Mouse (Mus musculus): ENCODE measurements around the gene Mysm1. TPM values are rescaled to one million over a fixed set of nuclear protein-coding genes. Genes with fewer than 3 reads are reported as not detected.

Gene Mysm1
- polyA plus RNA-seq (2014; fragmentation: Nextera tagmentation; extraction: Ambion mirVana): 32.4 and 36.7 TPM in 2 replicates

DNA sequence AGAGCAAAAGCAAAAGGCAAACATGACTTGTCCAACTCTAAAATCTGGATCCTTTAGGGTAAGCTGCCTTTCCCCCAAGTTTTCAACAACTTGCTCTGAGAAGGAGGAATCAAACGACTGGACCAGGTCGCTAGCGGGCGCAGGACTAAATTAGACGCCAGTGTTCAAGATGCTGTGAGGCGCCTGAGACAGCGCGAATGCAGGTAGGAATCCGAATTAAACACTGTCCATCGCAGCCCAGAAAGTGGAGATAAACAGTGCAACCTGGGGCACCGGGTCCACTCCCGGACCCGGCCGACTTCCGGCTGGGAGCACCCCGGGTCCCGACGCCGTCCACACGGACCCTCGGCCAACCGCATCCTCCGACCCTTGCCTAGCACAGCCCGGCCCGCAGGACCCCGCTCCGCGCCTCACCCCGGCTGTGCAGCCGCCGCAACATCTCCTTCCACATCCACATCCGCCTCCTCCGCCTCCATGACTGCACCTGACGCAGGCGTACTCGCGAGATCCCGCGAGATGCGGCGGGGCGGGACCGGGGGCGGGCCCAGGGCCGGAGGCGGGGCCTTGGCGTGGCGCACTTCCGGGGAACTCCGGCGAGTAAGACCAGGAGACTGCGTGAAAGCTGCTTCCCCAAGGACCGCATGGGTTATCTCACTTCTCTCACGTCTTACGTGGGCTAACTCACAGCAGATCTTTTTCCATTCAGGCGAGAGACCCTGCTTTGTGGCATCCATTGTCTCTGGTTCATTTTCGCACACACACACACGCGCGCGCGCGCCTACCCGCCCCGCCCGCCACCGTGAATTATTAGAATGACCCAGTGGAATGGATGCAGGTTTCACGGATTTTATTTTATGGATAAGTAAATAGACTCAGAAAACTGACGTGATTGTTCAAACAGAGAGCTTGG, at the start of gene Mysm1:
Gene Mysm1 (minus strand): TSS at position 511 of the 910 bp plus-strand sequence.
- H3K9ac ChIP-seq (ENCODE audit: low read length): peak within 1 kb of the TSS; percentile 90
- H3K4me3 ChIP-seq (ENCODE audit: low read depth, low read length): peak within 1 kb of the TSS; percentile 75
- ATAC-seq (replicated peaks; ENCODE audit: low FRiP score, low TSS enrichment, low read depth): peak; percentile 99
- peak within 1 kb of the TSS; percentile 85 for H3K27ac ChIP-seq (ENCODE audit: low read depth)
- peaks cover 19% of the 10 kb centered on the region for H3K36me3 ChIP-seq (ENCODE audit: control insufficient read depth, insufficient read depth, low read length)
- peak within 1 kb of the TSS; percentile 76 for H3K4me2 ChIP-seq (ENCODE audit: low read length)
- no peaks in the 10 kb centered on the region for H3K27me3 ChIP-seq (replicated peaks; ENCODE audit: control insufficient read depth, insufficient read depth, low read length)
- no peaks in the 10 kb centered on the region for H3K9me3 ChIP-seq (ENCODE audit: control insufficient read depth, low read length)
- DNase-seq (ENCODE audit: low spot score): peak; percentile 99
- under 1% methylated on average over 68 of the region's 69 CpGs for WGBS
- H3K4me1 ChIP-seq (replicated peaks; ENCODE audit: control insufficient read depth, insufficient read depth, low read length): peaks cover 10% of the 10 kb centered on the region

DNA sequence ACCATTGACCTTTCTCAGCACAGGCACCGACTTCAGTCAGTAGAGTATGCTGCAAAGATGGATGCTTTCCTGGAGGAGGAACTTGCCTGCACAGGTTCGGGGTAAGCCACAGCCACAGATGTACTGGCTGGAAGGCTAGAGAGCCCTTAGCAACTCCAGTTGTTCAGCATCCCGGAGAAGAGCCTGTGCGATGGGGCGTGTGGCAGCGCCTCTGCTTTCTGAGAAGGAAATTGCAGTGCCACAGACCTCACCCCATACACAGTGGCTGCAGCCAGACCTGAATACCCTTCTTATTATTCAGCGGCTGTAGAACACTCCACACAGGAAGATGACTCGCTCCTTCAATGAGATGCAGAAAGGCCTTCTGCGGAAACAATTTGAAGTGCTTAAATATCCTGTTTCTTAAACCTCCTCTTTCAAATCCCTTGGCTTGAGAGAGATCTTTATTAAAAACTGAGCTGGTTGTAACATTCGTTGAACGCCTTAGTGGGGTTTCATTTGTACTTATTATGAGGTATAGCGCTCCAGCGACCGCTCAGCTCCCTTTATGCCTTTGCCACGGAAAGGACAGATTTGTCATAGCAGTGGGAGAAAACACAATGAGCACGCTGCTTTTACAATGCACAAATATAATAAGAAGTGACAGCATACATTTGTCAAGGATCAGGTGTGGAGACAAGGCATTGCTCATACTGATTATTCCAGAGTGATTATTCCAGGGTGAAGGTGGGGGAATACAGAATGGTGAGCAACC, 47.1 kb upstream of the Mysm1 start:
- ATAC-seq (replicated peaks; ENCODE audit: low FRiP score, low TSS enrichment, low read depth) (no peak), DNase-seq (ENCODE audit: low spot score) (no peak)
- Histone ChIP-seq H3K4me3 (ENCODE audit: low read depth, low read length) (no peak overlapping the region), H3K9ac (ENCODE audit: low read length) (no peak overlapping the region), H3K9me3 (ENCODE audit: control insufficient read depth, low read length) (no peaks in the 10 kb centered on the region), H3K36me3 (ENCODE audit: control insufficient read depth, insufficient read depth, low read length) (no peaks in the 10 kb centered on the region), H3K27me3 (replicated peaks; ENCODE audit: control insufficient read depth, insufficient read depth, low read length) (no peaks in the 10 kb centered on the region), H3K4me1 (replicated peaks; ENCODE audit: control insufficient read depth, insufficient read depth, low read length) (no peaks in the 10 kb centered on the region), H3K4me2 (ENCODE audit: low read length) (no peak overlapping the region), H3K27ac (ENCODE audit: low read depth) (no peak overlapping the region)
- WGBS: 83% methylated on average over 16 of the region's 16 CpGs

DNA sequence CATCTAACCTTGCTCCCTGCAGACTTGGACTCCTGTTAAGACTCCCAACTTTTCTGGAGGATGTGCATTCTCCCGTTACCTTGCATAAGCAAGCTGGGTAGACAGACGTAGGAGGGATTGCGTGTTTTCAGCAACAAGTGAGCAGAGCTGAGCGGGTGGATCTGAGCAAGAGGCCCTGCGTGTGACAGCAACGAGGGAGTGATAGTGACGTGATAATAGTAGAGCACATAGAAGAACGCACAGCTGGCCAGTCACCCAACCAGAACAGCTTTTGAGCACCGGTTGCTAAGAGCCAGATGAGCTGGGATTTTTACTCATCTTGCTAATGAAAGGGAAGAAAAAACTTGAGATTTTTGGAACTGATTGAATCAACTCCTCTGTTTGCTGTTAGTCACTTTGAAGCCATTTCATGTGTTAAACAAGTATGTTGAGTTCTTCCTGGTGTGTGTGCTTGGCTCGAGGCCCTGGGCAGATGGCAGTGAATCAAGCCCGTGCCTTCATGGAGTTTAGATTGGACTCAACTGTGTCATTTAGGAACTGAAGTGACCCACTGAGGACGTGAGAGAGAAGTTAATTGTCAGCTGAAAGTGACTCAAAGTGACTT, 44.6 kb upstream of the Mysm1 start:
- no peaks in the 10 kb centered on the region for H3K4me1 ChIP-seq (replicated peaks; ENCODE audit: control insufficient read depth, insufficient read depth, low read length)
- no peak overlapping the region for H3K9ac ChIP-seq (ENCODE audit: low read length)
- no peaks in the 10 kb centered on the region for H3K27me3 ChIP-seq (replicated peaks; ENCODE audit: control insufficient read depth, insufficient read depth, low read length)
- 85% methylated on average over 12 of the region's 12 CpGs for WGBS
- ATAC-seq (replicated peaks; ENCODE audit: low FRiP score, low TSS enrichment, low read depth) (no peak), DNase-seq (ENCODE audit: low spot score) (no peak)
- no peak overlapping the region for H3K27ac ChIP-seq (ENCODE audit: low read depth)
- no peak overlapping the region for H3K4me3 ChIP-seq (ENCODE audit: low read depth, low read length)
- no peak overlapping the region for H3K4me2 ChIP-seq (ENCODE audit: low read length)
- no peaks in the 10 kb centered on the region for H3K36me3 ChIP-seq (ENCODE audit: control insufficient read depth, insufficient read depth, low read length)
- H3K9me3 ChIP-seq (ENCODE audit: control insufficient read depth, low read length): no peaks in the 10 kb centered on the region

DNA sequence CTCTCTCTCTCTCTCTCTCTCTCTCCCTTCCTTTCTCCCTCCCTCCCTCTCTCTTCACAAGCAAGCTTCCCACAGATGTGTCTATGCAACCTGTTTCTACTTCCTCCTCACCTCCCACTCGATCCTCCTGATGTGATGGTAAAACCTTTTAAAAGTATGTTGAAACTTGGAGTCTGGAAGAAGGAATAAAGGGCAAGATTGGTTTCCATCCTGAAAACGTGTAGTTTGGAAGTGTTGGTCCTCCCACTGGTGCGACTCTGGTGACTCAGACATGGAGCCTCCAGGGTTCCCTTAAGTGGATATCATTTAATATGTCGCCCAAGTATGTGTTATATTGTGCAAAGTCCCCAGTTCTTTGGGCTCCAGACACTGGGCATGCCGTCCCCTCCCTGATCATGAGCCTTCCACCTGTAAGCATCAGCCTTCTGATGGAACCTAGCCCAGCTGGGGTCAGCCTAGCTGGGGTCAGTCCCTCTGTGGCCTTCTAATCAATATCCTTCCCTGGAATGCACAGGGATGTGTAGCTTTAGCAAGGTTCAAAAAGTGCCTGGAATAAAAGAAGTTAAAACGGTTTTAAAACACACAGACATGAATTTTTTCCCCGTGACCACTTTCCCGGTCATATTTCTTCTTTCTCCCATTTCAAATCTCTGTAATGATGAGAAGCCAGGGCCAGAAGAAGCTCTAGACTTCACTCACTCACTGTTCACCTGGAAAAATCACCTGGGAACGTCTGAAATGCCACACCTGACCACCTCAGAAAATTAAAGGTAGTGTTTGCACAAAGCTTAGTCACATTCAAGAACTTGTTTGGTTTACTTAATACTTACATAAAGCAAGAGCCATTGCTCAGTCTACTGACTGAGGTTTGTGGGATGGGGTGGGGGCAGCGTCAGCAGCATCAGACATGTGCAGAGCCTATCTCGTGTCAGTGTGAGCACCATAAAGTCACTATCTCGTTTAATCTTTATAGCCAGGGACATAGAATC, 43.0 kb upstream of the Mysm1 start:
- 73% methylated on average over 12 of the region's 12 CpGs for WGBS
- Histone ChIP-seq H3K27ac (ENCODE audit: low read depth) (no peak overlapping the region), H3K27me3 (replicated peaks; ENCODE audit: control insufficient read depth, insufficient read depth, low read length) (no peaks in the 10 kb centered on the region), H3K4me2 (ENCODE audit: low read length) (no peak overlapping the region), H3K9me3 (ENCODE audit: control insufficient read depth, low read length) (no peaks in the 10 kb centered on the region), H3K9ac (ENCODE audit: low read length) (no peak overlapping the region), H3K4me1 (replicated peaks; ENCODE audit: control insufficient read depth, insufficient read depth, low read length) (no peaks in the 10 kb centered on the region), H3K36me3 (ENCODE audit: control insufficient read depth, insufficient read depth, low read length) (no peaks in the 10 kb centered on the region), H3K4me3 (ENCODE audit: low read depth, low read length) (no peak overlapping the region)
- DNase-seq (ENCODE audit: low spot score) (no peak), ATAC-seq (replicated peaks; ENCODE audit: low FRiP score, low TSS enrichment, low read depth) (no peak)

DNA sequence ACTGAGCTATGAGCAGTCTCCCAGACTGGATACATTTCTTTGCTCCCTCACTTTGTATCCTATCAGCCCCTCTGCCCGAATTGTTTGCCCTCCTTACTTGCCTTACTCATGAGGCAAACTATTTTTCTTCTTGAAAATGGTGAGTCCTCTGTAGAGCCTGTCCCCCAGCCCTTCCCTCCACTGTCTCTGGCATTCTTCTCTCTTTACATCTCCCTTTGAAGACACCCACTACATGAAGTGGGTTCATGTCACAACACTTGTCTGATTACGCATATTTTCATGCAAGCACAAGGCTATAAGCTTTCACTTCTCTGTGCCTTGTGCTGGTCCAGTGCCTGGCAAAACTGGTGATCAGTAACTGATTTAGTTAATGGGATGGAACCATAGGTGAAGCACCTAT, 41.3 kb upstream of the Mysm1 start:
- Histone ChIP-seq H3K4me3 (ENCODE audit: low read depth, low read length) (no peak overlapping the region), H3K9me3 (ENCODE audit: control insufficient read depth, low read length) (no peaks in the 10 kb centered on the region), H3K9ac (ENCODE audit: low read length) (no peak overlapping the region), H3K27me3 (replicated peaks; ENCODE audit: control insufficient read depth, insufficient read depth, low read length) (no peaks in the 10 kb centered on the region), H3K4me1 (replicated peaks; ENCODE audit: control insufficient read depth, insufficient read depth, low read length) (no peaks in the 10 kb centered on the region), H3K36me3 (ENCODE audit: control insufficient read depth, insufficient read depth, low read length) (no peaks in the 10 kb centered on the region), H3K27ac (ENCODE audit: low read depth) (no peak overlapping the region), H3K4me2 (ENCODE audit: low read length) (no peak overlapping the region)
- DNase-seq (ENCODE audit: low spot score) (no peak), ATAC-seq (replicated peaks; ENCODE audit: low FRiP score, low TSS enrichment, low read depth) (no peak)
- WGBS: 83% methylated on average over 2 of the region's 2 CpGs

DNA sequence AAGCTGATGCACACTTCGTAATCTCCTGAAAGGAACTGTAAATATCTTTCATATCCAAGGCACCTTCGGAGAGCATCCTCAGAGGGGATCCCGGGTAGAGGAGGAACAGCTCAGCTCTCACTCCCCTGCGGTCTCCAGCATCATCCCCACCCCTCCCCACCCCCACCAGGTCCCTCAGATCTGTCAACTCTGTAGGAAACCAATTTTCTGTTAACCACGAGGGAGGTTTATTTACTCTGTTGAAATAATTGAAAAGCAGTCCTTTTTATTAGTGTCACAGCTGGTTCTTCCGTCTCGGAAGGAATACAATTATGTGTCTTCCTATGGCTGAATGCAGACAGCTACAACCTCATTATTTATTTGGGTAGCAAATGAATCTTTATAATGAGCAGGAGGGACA, 39.3 kb upstream of the Mysm1 start:
- WGBS: 42% methylated on average over 7 of the region's 7 CpGs
- Histone ChIP-seq H3K4me1 (replicated peaks; ENCODE audit: control insufficient read depth, insufficient read depth, low read length) (no peaks in the 10 kb centered on the region), H3K9me3 (ENCODE audit: control insufficient read depth, low read length) (no peaks in the 10 kb centered on the region), H3K36me3 (ENCODE audit: control insufficient read depth, insufficient read depth, low read length) (no peaks in the 10 kb centered on the region), H3K4me2 (ENCODE audit: low read length) (no peak overlapping the region), H3K4me3 (ENCODE audit: low read depth, low read length) (no peak overlapping the region), H3K27me3 (replicated peaks; ENCODE audit: control insufficient read depth, insufficient read depth, low read length) (no peaks in the 10 kb centered on the region), H3K27ac (ENCODE audit: low read depth) (no peak overlapping the region), H3K9ac (ENCODE audit: low read length) (no peak overlapping the region)
- DNase-seq (ENCODE audit: low spot score): no peak
- no peak for ATAC-seq (replicated peaks; ENCODE audit: low FRiP score, low TSS enrichment, low read depth)

DNA sequence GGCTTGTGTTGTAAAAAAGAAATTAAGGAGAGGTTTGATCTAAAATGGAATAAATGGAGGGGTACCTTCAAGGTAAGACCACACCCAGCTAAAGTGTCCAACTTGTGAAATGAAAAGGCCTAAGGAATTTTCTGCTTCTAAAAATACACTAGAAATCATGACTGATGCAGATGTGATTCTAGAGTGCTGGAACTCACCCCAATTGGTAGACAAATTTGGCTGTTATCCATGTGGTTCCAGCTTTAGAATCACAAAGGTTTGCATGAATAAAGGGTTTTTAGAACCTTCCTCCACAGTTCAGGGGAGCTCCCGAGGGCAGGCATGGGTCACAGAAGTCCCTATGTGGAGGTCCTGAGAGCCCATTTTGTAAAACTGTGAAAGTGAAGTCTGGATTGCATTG, 33.8 kb upstream of the Mysm1 start:
- no peaks in the 10 kb centered on the region for H3K4me1 ChIP-seq (replicated peaks; ENCODE audit: control insufficient read depth, insufficient read depth, low read length)
- H3K36me3 ChIP-seq (ENCODE audit: control insufficient read depth, insufficient read depth, low read length): no peaks in the 10 kb centered on the region
- ATAC-seq (replicated peaks; ENCODE audit: low FRiP score, low TSS enrichment, low read depth): no peak
- no peak overlapping the region for H3K4me3 ChIP-seq (ENCODE audit: low read depth, low read length)
- no peak overlapping the region for H3K4me2 ChIP-seq (ENCODE audit: low read length)
- H3K27ac ChIP-seq (ENCODE audit: low read depth): no peak overlapping the region
- DNase-seq (ENCODE audit: low spot score): no peak
- H3K9me3 ChIP-seq (ENCODE audit: control insufficient read depth, low read length): peaks cover 3% of the 10 kb centered on the region; the same call in 1 of the 2 replicates
- WGBS: 83% methylated on average over 1 of the region's 1 CpGs
- no peak overlapping the region for H3K9ac ChIP-seq (ENCODE audit: low read length)
- H3K27me3 ChIP-seq (replicated peaks; ENCODE audit: control insufficient read depth, insufficient read depth, low read length): no peaks in the 10 kb centered on the region

DNA sequence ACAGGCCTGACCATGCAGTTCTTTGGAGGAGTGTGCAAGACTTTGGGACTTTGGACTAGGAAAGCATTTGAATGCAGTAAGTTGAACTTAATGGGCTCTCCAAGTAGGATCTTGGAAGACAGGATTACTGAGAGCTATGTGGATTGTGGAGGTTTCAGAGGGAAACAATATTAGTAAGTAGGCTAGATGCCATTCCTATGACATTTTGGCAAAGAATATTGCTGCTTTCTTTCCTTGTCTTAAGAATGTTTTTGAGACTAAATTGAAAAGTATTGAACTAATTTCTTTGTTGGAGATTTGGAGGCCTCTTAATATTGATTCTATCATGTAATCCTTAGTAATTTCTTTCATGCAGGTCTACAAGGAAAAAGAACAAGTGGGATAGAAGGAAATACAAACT, 33.4 kb upstream of the Mysm1 start:
- Histone ChIP-seq H3K9me3 (ENCODE audit: control insufficient read depth, low read length) (peaks cover 3% of the 10 kb centered on the region; the same call in 1 of the 2 replicates), H3K27me3 (replicated peaks; ENCODE audit: control insufficient read depth, insufficient read depth, low read length) (no peaks in the 10 kb centered on the region), H3K4me1 (replicated peaks; ENCODE audit: control insufficient read depth, insufficient read depth, low read length) (no peaks in the 10 kb centered on the region), H3K4me2 (ENCODE audit: low read length) (no peak overlapping the region), H3K4me3 (ENCODE audit: low read depth, low read length) (no peak overlapping the region), H3K9ac (ENCODE audit: low read length) (no peak overlapping the region), H3K27ac (ENCODE audit: low read depth) (no peak overlapping the region), H3K36me3 (ENCODE audit: control insufficient read depth, insufficient read depth, low read length) (no peaks in the 10 kb centered on the region)
- DNase-seq (ENCODE audit: low spot score) (no peak), ATAC-seq (replicated peaks; ENCODE audit: low FRiP score, low TSS enrichment, low read depth) (no peak)
